Mouse (Mus musculus) forebrain, embryonic 13.5 days (tissue): ENCODE results near the gene Lrrfip2. TPM values are rescaled to one million over a fixed set of nuclear protein-coding genes. Genes with fewer than 3 reads are reported as not detected.

Source experiments
- ATAC-seq: fragments of 200-750 bp; cut with Nextera tagmentation; 2 replicates; pipeline ENCODE4 v1.8.0; 2017
- H3K27ac ChIP-seq: fragments of 300-500 bp; sonication (generic); 2 replicates; pipeline ENCODE4 v1.5.1; 2015; ENCODE audit warnings: inconsistent platforms, mild to moderate bottlenecking, moderate library complexity
- H3K27me3 ChIP-seq: fragments of 300-500 bp; sonication (generic); 2 replicates; pipeline ENCODE4 v1.6.1; 2015; ENCODE audit warnings: mild to moderate bottlenecking, inconsistent platforms
- H3K36me3 ChIP-seq: fragments of 300-500 bp; sonication (generic); 2 replicates; pipeline ENCODE4 v1.6.1; 2015; ENCODE audit warnings: mild to moderate bottlenecking, inconsistent platforms; ENCODE audit not compliant: poor library complexity, severe bottlenecking
- H3K4me1 ChIP-seq: fragments of 300-500 bp; sonication (generic); 2 replicates; pipeline ENCODE4 v1.6.1; 2015; ENCODE audit warnings: inconsistent platforms
- H3K4me2 ChIP-seq: fragments of 300-500 bp; sonication (generic); 2 replicates; pipeline ENCODE4 v1.6.1; 2015; ENCODE audit warnings: inconsistent platforms, mild to moderate bottlenecking, moderate library complexity
- H3K4me3 ChIP-seq: fragments of 300-500 bp; sonication (generic); 2 replicates; pipeline ENCODE4 v1.5.1; 2015; ENCODE audit warnings: mild to moderate bottlenecking, inconsistent platforms
- H3K9ac ChIP-seq: fragments of 300-500 bp; sonication (generic); 2 replicates; pipeline ENCODE4 v1.6.1; 2015; ENCODE audit warnings: mild to moderate bottlenecking, inconsistent platforms
- H3K9me3 ChIP-seq: fragments of 300-500 bp; sonication (generic); replicated peaks from 2 replicates; pipeline ENCODE4 v1.6.1; 2016; ENCODE audit warnings: inconsistent platforms
- WGBS: fragments of 180-500 bp; shearing (Covaris S2); methylation state at CpG from one replicate; pipeline ENCODE4 v1.1.7; 2015; 5-methylcytosine and 5-hydroxymethylcytosine counted together
- polyA plus RNA-seq: library from polyadenylated mRNA; unstranded; fragments of >200 nt; fragmentation: Nextera tagmentation; extraction: Ambion mirVana; gene quantifications from 2 replicates; pipeline ENCODE4 v1.2.1, GENCODE M21; 2015

The Lrrfip2 gene
- polyA plus RNA-seq, 1 experiment from 2014 or later: 42.1 TPM

DNA sequence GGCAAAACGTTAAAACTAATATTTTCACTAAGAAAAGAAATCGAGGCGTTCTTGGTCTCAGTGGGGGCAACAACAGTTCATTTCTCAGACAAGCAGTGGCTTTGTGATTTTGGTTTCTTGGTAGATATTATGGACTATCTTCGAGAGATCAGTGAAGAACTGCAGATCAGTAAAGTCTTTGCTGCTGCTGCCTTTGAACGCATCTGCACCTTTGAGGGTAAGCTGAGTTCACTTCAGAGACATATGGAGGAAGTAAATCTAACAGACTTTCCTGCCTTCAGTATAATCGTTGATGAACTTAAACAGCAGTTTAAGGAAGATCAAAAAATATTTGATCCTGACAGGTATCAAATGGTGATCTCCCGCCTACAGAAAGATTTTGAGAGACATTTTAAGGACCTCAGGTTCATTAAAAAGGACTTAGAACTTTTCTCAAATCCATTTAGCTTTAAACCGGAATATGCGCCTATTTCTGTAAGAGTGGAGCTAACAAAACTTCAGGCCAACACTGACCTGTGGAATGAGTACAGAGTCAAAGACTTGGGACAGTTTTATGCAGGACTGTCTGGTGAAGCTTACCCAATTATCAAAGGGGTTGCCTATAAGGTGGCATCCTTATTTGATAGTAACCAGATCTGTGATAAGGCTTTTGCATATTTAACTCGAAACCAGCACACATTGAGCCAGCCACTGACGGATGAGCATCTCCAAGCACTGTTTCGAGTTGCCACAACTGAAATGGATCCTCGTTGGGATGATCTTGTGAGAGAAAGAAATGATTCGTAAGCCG, 155.8 kb downstream of the Lrrfip2 start:
- 79% methylated on average over 15 of the region's 15 CpGs for WGBS
- Histone ChIP-seq H3K4me1 (peaks cover 59% of the 10 kb centered on the region), H3K4me3 (peak overlapping the region; percentile 93), H3K27ac (no peak overlapping the region), H3K9ac (peak overlapping the region; percentile 96), H3K36me3 (peaks cover 23% of the 10 kb centered on the region), H3K9me3 (no peaks in the 10 kb centered on the region), H3K4me2 (peak overlapping the region; percentile 96), H3K27me3 (no peaks in the 10 kb centered on the region)
- ATAC-seq: no peak

GRCm38 (mm10) chr9:111273958-111274357, 156.6 kb downstream of the Lrrfip2 start:
- peak overlapping the region; percentile 96 for H3K4me2 ChIP-seq
- H3K36me3 ChIP-seq: peaks cover 31% of the 10 kb centered on the region
- H3K9ac ChIP-seq: no peak overlapping the region; the same call in 1 of the 2 replicates
- WGBS: 84% methylated on average over 1 of the region's 1 CpGs
- peaks cover 62% of the 10 kb centered on the region for H3K4me1 ChIP-seq
- ATAC-seq: no peak
- peak overlapping the region; percentile 20; the same call in 1 of the 2 replicates for H3K4me3 ChIP-seq
- H3K9me3 ChIP-seq: no peaks in the 10 kb centered on the region
- no peak overlapping the region for H3K27ac ChIP-seq
- no peaks in the 10 kb centered on the region for H3K27me3 ChIP-seq

DNA sequence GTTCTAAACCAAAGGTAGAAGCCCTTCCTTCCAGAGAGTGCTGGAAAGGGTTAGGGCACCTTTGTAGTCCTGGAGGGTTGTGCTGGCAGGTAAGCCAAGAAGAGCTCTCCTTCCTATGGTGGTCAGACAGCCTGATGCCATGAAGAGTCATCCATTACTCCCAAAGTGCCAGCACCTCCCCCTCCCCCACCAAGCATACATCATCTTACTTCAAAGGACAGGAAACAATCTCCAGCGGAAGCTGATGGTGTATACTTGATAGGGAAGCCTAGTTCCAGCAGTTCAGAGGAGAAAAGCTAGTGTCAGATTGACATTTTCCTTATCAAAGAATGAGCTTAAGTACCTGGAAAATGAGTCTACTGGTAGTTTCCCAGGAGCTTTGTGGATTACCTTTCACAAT, 157.8 kb downstream of the Lrrfip2 start:
- WGBS: 83% methylated on average over 1 of the region's 1 CpGs
- no peak for ATAC-seq
- Histone ChIP-seq H3K27ac (no peak overlapping the region), H3K9me3 (no peaks in the 10 kb centered on the region), H3K4me3 (peak overlapping the region; percentile 20), H3K4me1 (peaks cover 58% of the 10 kb centered on the region), H3K9ac (peak overlapping the region; percentile 9; the same call in 1 of the 2 replicates), H3K27me3 (no peaks in the 10 kb centered on the region), H3K4me2 (peak overlapping the region; percentile 51), H3K36me3 (peaks cover 40% of the 10 kb centered on the region)

Other genes starting within 250 kb of the Lrrfip2 start
- 0.62 and 0.90 TPM in 2 replicates for gene Als2cl, start 237.7 kb upstream of the Lrrfip2 start, polyA plus RNA-seq
- 0.16 and 0.22 TPM in 2 replicates for gene Tmie, start 237.5 kb upstream of the Lrrfip2 start, polyA plus RNA-seq
- not detected in 2 replicates for gene Fam240a, start 200.7 kb upstream of the Lrrfip2 start, polyA plus RNA-seq
- not detected in 2 replicates for gene Tdgf1, start 171.4 kb upstream of the Lrrfip2 start, polyA plus RNA-seq
- gene Lrrc2, start 166.0 kb upstream of the Lrrfip2 start, polyA plus RNA-seq: 0.13 and 0.34 TPM in 2 replicates
- not detected in 2 replicates for gene Rtp3, start 127.0 kb upstream of the Lrrfip2 start, polyA plus RNA-seq
- gene Ltf, start 98.3 kb upstream of the Lrrfip2 start, polyA plus RNA-seq: 0.81 TPM in 1 of 2 replicates, not detected in the other
- 0.65 and 0.81 TPM in 2 replicates for gene Ccrl2, start 60.1 kb upstream of the Lrrfip2 start, polyA plus RNA-seq
- 35.1 and 41.0 TPM in 2 replicates for gene Mlh1, start 154.2 kb downstream of the Lrrfip2 start, polyA plus RNA-seq
- 34.0 and 40.4 TPM in 2 replicates for gene Epm2aip1, start 154.3 kb downstream of the Lrrfip2 start, polyA plus RNA-seq
- 3.4 and 5.4 TPM in 2 replicates for gene Trank1, start 194.1 kb downstream of the Lrrfip2 start, polyA plus RNA-seq